Mouse (Mus musculus) G1E (cell line): ENCODE measurements at regions not wholly inside any gene's neighbourhood (a gene's known extent, or its start where the extent isn't known, plus 50 kb on each side); places are given as distances from the start of the nearest gene placed in this dataset.

Source experiments
- ATAC-seq: 2 replicates; pipeline ENCODE4 v1.8.0; 2016; ENCODE audit warnings: mild to moderate bottlenecking; ENCODE audit not compliant: insufficient number of reproducible peaks, poor library complexity, low FRiP score, severe bottlenecking; ENCODE audit errors: extremely low read depth
- DNase-seq: peaks from one replicate; pipeline ENCODE4 v3.0.0; 2012; ENCODE audit warnings: low spot score
- H3K27me3 ChIP-seq: 2 replicates; pipeline ENCODE4 v1.6.1; 2012; ENCODE audit warnings: mild to moderate bottlenecking, low read length, inconsistent platforms; ENCODE audit not compliant: insufficient read depth
- H3K36me3 ChIP-seq: replicated peaks from 2 replicates; pipeline ENCODE3; 2012; ENCODE audit warnings: mild to moderate bottlenecking, inconsistent platforms
- H3K4me1 ChIP-seq: 2 replicates; pipeline ENCODE4 v1.6.1; 2012; ENCODE audit warnings: low read depth, low read length, inconsistent platforms, mixed read lengths; ENCODE audit not compliant: insufficient read depth
- H3K4me3 ChIP-seq: 2 replicates; pipeline ENCODE4 v1.5.1; 2012; ENCODE audit warnings: low read depth, mild to moderate bottlenecking, inconsistent platforms, low read length, moderate library complexity, mixed read lengths
- H3K9me3 ChIP-seq: replicated peaks from 2 replicates; pipeline ENCODE4 v1.6.1; 2012; ENCODE audit warnings: inconsistent platforms
- CTCF ChIP-seq: IDR thresholded peaks from 2 replicates; pipeline ENCODE4 v1.5.1; 2012; ENCODE audit warnings: low read depth, low read length, inconsistent platforms, mixed read lengths
- GATA1 ChIP-seq: IDR thresholded peaks from 2 replicates; pipeline ENCODE4 v1.6.1; 2012; ENCODE audit warnings: borderline replicate concordance, low read length, inconsistent platforms, mixed read lengths
- GATA2 ChIP-seq: IDR thresholded peaks from 2 replicates; pipeline ENCODE4 v1.6.1; 2012; ENCODE audit warnings: low read depth, low read length, inconsistent platforms, borderline replicate concordance
- POLR2AphosphoS5 ChIP-seq: IDR thresholded peaks from 2 replicates; pipeline ENCODE4 v1.6.1; 2012; ENCODE audit warnings: low read depth, low read length, inconsistent platforms; ENCODE audit not compliant: insufficient replicate concordance
- TAL1 ChIP-seq: conservative IDR thresholded peaks from 2 replicates; pipeline ENCODE4 v1.6.1; 2012; ENCODE audit warnings: low read depth, low read length, inconsistent platforms, mixed read lengths

DNA sequence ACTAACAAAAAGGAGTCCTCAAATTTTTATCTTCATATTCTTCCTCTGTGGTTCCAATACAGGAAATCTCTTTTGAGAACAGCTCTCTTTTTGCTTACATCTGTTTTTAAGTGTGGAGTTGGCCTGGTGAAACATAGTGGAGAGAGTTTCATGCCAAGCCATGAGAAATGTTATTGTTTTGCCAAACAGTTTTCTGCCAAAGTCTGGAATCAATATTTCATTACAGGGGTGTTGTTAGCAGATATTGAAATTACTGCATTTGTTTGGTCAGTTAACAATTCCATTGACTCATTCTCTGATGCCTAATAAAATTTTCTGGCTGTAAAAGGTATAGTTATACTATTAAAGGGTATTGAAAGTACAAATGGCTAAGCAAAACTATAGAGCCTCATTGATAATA, 1285.2 kb upstream of the Gm7489 start:
- no peak for ATAC-seq
- no peak for DNase-seq
- Histone ChIP-seq H3K4me1 (no peaks in the 10 kb centered on the region), H3K4me3 (no peak overlapping the region), H3K36me3 (no peaks in the 10 kb centered on the region), H3K9me3 (no peaks in the 10 kb centered on the region), H3K27me3 (no peaks in the 10 kb centered on the region)
- TF ChIP-seq GATA1 (no peak), TAL1 (no peak), CTCF (no peak), POLR2AphosphoS5 (no peak), GATA2 (no peak)

DNA sequence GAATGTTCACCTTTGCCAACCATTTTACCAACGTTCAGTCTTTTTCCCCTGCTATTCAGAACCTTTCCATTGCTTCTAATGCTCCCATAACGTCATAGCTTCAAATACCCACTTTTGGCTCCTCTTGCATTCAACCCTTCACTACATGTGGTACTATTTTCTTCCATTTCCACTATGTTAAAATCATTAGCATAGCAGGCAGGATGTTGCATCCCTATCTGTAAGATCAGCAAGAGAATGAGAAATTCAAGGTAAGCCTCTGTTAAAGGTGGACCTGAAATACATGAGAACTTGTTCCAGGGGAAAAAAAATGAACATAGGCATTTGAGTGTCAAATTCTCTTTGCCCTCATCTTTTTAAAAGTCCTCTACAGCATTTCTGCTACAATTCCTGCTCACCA, 1284.7 kb upstream of the Gm7489 start:
- no peaks in the 10 kb centered on the region for H3K4me1 ChIP-seq

DNA sequence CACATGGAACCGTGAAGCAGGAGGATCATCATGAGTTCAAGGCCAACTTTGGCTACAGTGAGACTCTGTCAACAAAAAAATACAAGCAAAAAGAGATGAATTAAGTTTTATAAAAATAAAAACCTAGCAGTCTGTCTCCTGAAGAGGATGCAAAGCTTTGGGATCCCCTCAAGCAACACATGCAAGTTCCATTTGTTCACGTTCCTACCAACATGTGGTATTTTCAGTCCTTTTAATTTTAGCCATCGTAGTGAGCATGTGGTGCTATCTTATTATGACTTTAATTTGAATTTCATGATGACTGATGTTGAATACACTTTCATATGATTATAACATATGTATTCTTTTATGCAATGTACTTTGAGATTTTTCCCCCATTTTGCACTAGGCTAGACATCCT, 1244.9 kb upstream of the Gm7489 start:
- no peak for TF ChIP-seq GATA1
- no peak for TF ChIP-seq POLR2AphosphoS5
- TF ChIP-seq GATA2, result no peak
- TF ChIP-seq CTCF, result no peak
- no peak for TF ChIP-seq TAL1
- no peaks in the 10 kb centered on the region for H3K36me3 ChIP-seq
- H3K4me3 ChIP-seq, result no peak overlapping the region
- no peaks in the 10 kb centered on the region for H3K9me3 ChIP-seq
- ATAC-seq (no peak), DNase-seq (no peak)
- no peaks in the 10 kb centered on the region for H3K4me1 ChIP-seq
- H3K27me3 ChIP-seq, result 0 out of 2 replicates have a peak, but pooled peaks cover 3% of the 10 kb centered on the region

More for the DNA sequence above, 1284.7 kb upstream of the Gm7489 start:
- no peaks in the 10 kb centered on the region for H3K27me3 ChIP-seq
- TF ChIP-seq TAL1, result no peak
- no peak for TF ChIP-seq CTCF
- no peak for TF ChIP-seq POLR2AphosphoS5
- no peak for TF ChIP-seq GATA2
- TF ChIP-seq GATA1, result no peak
- DNase-seq (no peak), ATAC-seq (no peak)
- H3K4me3 ChIP-seq, result no peak overlapping the region
- H3K9me3 ChIP-seq, result no peaks in the 10 kb centered on the region
- no peaks in the 10 kb centered on the region for H3K36me3 ChIP-seq

DNA sequence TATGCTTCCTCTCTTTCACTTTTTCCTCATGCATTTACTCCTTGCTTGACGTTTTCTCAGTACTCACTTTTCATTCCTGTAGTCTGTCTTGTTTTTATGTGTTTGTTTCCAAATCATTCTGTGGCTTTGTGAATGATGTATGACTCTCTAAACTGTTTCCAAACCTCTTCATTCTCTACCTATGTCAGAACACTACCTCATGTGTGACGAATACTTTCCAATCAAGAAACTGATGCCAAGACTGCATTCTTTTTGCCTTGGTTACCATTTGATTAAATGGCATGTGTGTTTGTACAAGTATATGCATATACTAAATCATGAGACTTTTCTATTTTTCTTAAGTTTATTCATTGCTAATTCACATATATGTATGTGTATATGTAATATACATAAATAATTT, 1238.7 kb upstream of the Gm7489 start:
- DNase-seq, result no peak
- no peak for ATAC-seq
- TF ChIP-seq CTCF, result no peak
- TF ChIP-seq POLR2AphosphoS5, result no peak
- no peak for TF ChIP-seq GATA2
- no peak for TF ChIP-seq TAL1
- no peak for TF ChIP-seq GATA1
- Histone ChIP-seq H3K4me3 (no peak overlapping the region), H3K27me3 (0 out of 2 replicates have a peak, but pooled peaks cover 3% of the 10 kb centered on the region), H3K9me3 (no peaks in the 10 kb centered on the region), H3K36me3 (no peaks in the 10 kb centered on the region), H3K4me1 (no peaks in the 10 kb centered on the region)

DNA sequence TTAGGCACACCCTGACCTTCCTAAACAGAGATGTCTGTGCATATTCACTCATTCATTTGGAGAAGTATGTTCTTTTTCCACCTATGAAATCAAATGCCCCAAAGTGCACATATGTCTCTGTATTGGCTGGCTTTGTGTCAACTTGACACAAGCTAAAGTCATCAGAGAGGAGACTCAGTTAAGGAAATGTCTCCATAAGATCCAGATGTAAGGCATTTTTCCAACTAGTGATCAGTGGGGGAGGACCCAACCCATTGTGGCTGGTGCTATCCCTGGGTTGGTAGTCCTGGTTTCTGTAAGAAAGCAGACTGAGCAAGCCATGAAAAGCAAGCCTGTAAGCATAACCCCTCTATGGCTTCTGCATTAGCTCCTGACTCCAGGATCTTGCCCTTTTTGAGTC, 1226.8 kb upstream of the Gm7489 start:
- no peak for TF ChIP-seq GATA2
- TF ChIP-seq POLR2AphosphoS5, result no peak
- Histone ChIP-seq H3K4me1 (no peaks in the 10 kb centered on the region), H3K27me3 (no peaks in the 10 kb centered on the region), H3K4me3 (no peak overlapping the region), H3K36me3 (no peaks in the 10 kb centered on the region), H3K9me3 (no peaks in the 10 kb centered on the region)
- no peak for DNase-seq
- ATAC-seq, result no peak
